Mouse (Mus musculus) liver, adult 2 months (tissue): ENCODE measurements around the gene Polr3b. TPM values are rescaled to one million over a fixed set of nuclear protein-coding genes. Genes with fewer than 3 reads are reported as not detected.

Source experiments
- DNase-seq: peaks from one replicate; pipeline ENCODE4 v3.0.0-alpha.2; 2011; ENCODE audit warnings: low read depth, low spot score; ENCODE audit errors: extremely low read depth
- H3K27ac ChIP-seq: fragments of 200-500 bp; replicated peaks from 2 replicates; pipeline ENCODE4 v1.5.1; 2012; ENCODE audit warnings: low read depth, mild to moderate bottlenecking, control low read depth, inconsistent platforms, low read length; ENCODE audit not compliant: insufficient read depth
- H3K27me3 ChIP-seq: fragments of 200-500 bp; 2 replicates; pipeline ENCODE4 v1.6.1; 2012; ENCODE audit warnings: mild to moderate bottlenecking, moderate library complexity, low read length, inconsistent platforms; ENCODE audit not compliant: control insufficient read depth, insufficient read depth
- H3K36me3 ChIP-seq: fragments of 200-500 bp; 2 replicates; pipeline ENCODE4 v1.6.1; 2012; ENCODE audit warnings: low read length, inconsistent platforms; ENCODE audit not compliant: control insufficient read depth, insufficient read depth
- H3K4me1 ChIP-seq: fragments of 200-500 bp; 2 replicates; pipeline ENCODE4 v1.6.1; 2011; ENCODE audit warnings: low read length; ENCODE audit not compliant: control insufficient read depth, insufficient read depth
- H3K4me3 ChIP-seq: fragments of 200-500 bp; 2 replicates; pipeline ENCODE4 v1.5.1; 2011; ENCODE audit warnings: low read depth, mild to moderate bottlenecking, control low read depth, low read length, moderate library complexity; ENCODE audit not compliant: insufficient read depth
- H3K79me2 ChIP-seq: fragments of 200-500 bp; 2 replicates; pipeline ENCODE4 v1.6.1; 2012; ENCODE audit warnings: inconsistent platforms, mild to moderate bottlenecking, low read length, moderate library complexity; ENCODE audit not compliant: control insufficient read depth, insufficient read depth
- H3K9ac ChIP-seq: fragments of 200-500 bp; 2 replicates; pipeline ENCODE4 v1.6.1; 2012; ENCODE audit warnings: low read depth, mild to moderate bottlenecking, control low read depth, inconsistent platforms, low read length
- CTCF ChIP-seq: fragments of 200-500 bp; IDR thresholded peaks from 2 replicates; pipeline ENCODE4 v1.5.1; 2011; ENCODE audit warnings: low read depth, low read length, control low read depth
- POLR2A ChIP-seq: fragments of 200-500 bp; IDR thresholded peaks from 2 replicates; pipeline ENCODE4 v1.6.1; 2011; ENCODE audit warnings: low read length, control low read depth; ENCODE audit not compliant: insufficient read depth; ENCODE audit errors: extremely low read depth
- whole genome bisulfite sequencing: fragments of 180-500 bp; shearing (Covaris S2); methylation state at CpG from one replicate; pipeline ENCODE4 v1.1.7; 2018; 5-methylcytosine and 5-hydroxymethylcytosine counted together
- polyA plus RNA-seq: library from polyadenylated mRNA; depleted of rRNA; stranded (reverse); fragments of >200 nt; gene quantifications from 2 replicates; pipeline ENCODE4 v1.2.3, GENCODE M21; 2012
- total RNA-seq: library from RNA; depleted of rRNA; stranded (reverse); fragments of >200 nt; gene quantifications from 2 replicates; pipeline ENCODE4 v1.2.3, GENCODE M21; 2014

The Polr3b gene
- total and polyA plus RNA-seq, 2 experiments: 2.7 to 10.7 TPM

GRCm38 (mm10) chr10:84604335-84604734, 17.8 kb upstream of the Polr3b start:
- H3K9ac ChIP-seq: no peak overlapping the region
- TF ChIP-seq CTCF: no peak
- no peak for TF ChIP-seq POLR2A
- no peak overlapping the region for H3K4me3 ChIP-seq
- H3K4me1 ChIP-seq: no peaks in the 10 kb centered on the region
- peaks cover 70% of the 10 kb centered on the region; the same call in 1 of the 2 replicates for H3K36me3 ChIP-seq
- no peaks in the 10 kb centered on the region for H3K27me3 ChIP-seq
- WGBS: 86% methylated on average over 1 of the region's 1 CpGs
- H3K27ac ChIP-seq: no peak overlapping the region
- DNase-seq: no peak
- H3K79me2 ChIP-seq: no peaks in the 10 kb centered on the region

- no peak overlapping the region for H3K4me3 ChIP-seq
- peaks cover 66% of the 10 kb centered on the region for H3K36me3 ChIP-seq
- WGBS: 79% methylated on average over 3 of the region's 3 CpGs
- no peak overlapping the region for H3K27ac ChIP-seq
- H3K9ac ChIP-seq: no peak overlapping the region
- no peaks in the 10 kb centered on the region for H3K79me2 ChIP-seq
- no peaks in the 10 kb centered on the region for H3K4me1 ChIP-seq
- no peaks in the 10 kb centered on the region for H3K27me3 ChIP-seq
- no peak for DNase-seq
- TF ChIP-seq POLR2A (no peak), CTCF (no peak)
Observed at GRCm38 (mm10) chr10:84608361-84608760, 13.7 kb upstream of the Polr3b start.

GRCm38 (mm10) chr10:84610324-84610723, 11.8 kb upstream of the Polr3b start:
- TF ChIP-seq CTCF (no peak), POLR2A (no peak)
- H3K36me3 ChIP-seq: peaks cover 62% of the 10 kb centered on the region
- no peak for DNase-seq
- H3K79me2 ChIP-seq: no peaks in the 10 kb centered on the region
- no peak overlapping the region for H3K9ac ChIP-seq
- H3K27me3 ChIP-seq: no peaks in the 10 kb centered on the region
- H3K4me1 ChIP-seq: no peaks in the 10 kb centered on the region
- H3K4me3 ChIP-seq: no peak overlapping the region
- 90% methylated on average over 4 of the region's 4 CpGs for WGBS
- H3K27ac ChIP-seq: no peak overlapping the region

GRCm38 (mm10) chr10:84610783-84611182, 11.3 kb upstream of the Polr3b start:
- Histone ChIP-seq H3K79me2 (no peaks in the 10 kb centered on the region), H3K36me3 (peaks cover 61% of the 10 kb centered on the region), H3K4me3 (no peak overlapping the region), H3K9ac (no peak overlapping the region), H3K27ac (no peak overlapping the region), H3K27me3 (no peaks in the 10 kb centered on the region), H3K4me1 (no peaks in the 10 kb centered on the region)
- TF ChIP-seq POLR2A (no peak), CTCF (no peak)
- WGBS: 87% methylated on average over 3 of the region's 3 CpGs
- DNase-seq: no peak

- WGBS: 56% methylated on average over 3 of the region's 3 CpGs
- Histone ChIP-seq H3K79me2 (no peaks in the 10 kb centered on the region), H3K27me3 (no peaks in the 10 kb centered on the region), H3K36me3 (peaks cover 55% of the 10 kb centered on the region), H3K9ac (no peak overlapping the region), H3K4me3 (no peak overlapping the region), H3K4me1 (no peaks in the 10 kb centered on the region), H3K27ac (no peak overlapping the region)
- no peak for DNase-seq
- no peak for TF ChIP-seq CTCF
- no peak for TF ChIP-seq POLR2A
Observed at GRCm38 (mm10) chr10:84611664-84612063, 10.4 kb upstream of the Polr3b start.

- H3K27ac ChIP-seq: no peak overlapping the region
- TF ChIP-seq CTCF (no peak), POLR2A (no peak)
- DNase-seq: no peak
- no peak overlapping the region for H3K9ac ChIP-seq
- H3K27me3 ChIP-seq: no peaks in the 10 kb centered on the region
- 86% methylated on average over 2 of the region's 2 CpGs for WGBS
- peaks cover 53% of the 10 kb centered on the region for H3K36me3 ChIP-seq
- no peaks in the 10 kb centered on the region for H3K4me1 ChIP-seq
- no peak overlapping the region for H3K4me3 ChIP-seq
- no peaks in the 10 kb centered on the region for H3K79me2 ChIP-seq
Observed at GRCm38 (mm10) chr10:84612281-84612680, 9.8 kb upstream of the Polr3b start.
